Mouse (Mus musculus): ENCODE measurements at regions not wholly inside any gene's neighbourhood (a gene's known extent, or its start where the extent isn't known, plus 50 kb on each side); places are given as distances from the start of the nearest gene placed in this dataset.

GRCm38 (mm10) chr10:8618676-8619075, 100.1 kb upstream of the Ust start:
- ATAC-seq (replicated peaks; ENCODE audit: insufficient number of reproducible peaks, low FRiP score, low TSS enrichment, low read depth) (no peak), DNase-seq (ENCODE audit: low spot score) (no peak)
- H3K9ac ChIP-seq (replicated peaks; ENCODE audit: low read length) = no peak overlapping the region
- no peak overlapping the region for H3K4me3 ChIP-seq (ENCODE audit: low read depth, low read length)
- H3K9me3 ChIP-seq (replicated peaks; ENCODE audit: control insufficient read depth, low read length) = no peaks in the 10 kb centered on the region
- H3K27ac ChIP-seq (replicated peaks; ENCODE audit: low read depth, low read length) = no peak overlapping the region
- 83% methylated on average over 1 of the region's 1 CpGs for WGBS
- no peak overlapping the region for H3K4me2 ChIP-seq (ENCODE audit: low read depth, low read length)
- no peaks in the 10 kb centered on the region for H3K36me3 ChIP-seq (replicated peaks; ENCODE audit: control insufficient read depth, insufficient read depth, low read depth, low read length)
- H3K27me3 ChIP-seq (ENCODE audit: control insufficient read depth, insufficient read depth, low read length) = no peaks in the 10 kb centered on the region
- H3K4me1 ChIP-seq (ENCODE audit: control insufficient read depth, insufficient read depth, low read length) = no peaks in the 10 kb centered on the region

- Histone ChIP-seq H3K27me3 (ENCODE audit: control insufficient read depth, insufficient read depth, low read length) (no peaks in the 10 kb centered on the region), H3K4me3 (ENCODE audit: low read depth, low read length) (no peak overlapping the region), H3K4me1 (ENCODE audit: control insufficient read depth, insufficient read depth, low read length) (no peaks in the 10 kb centered on the region), H3K4me2 (ENCODE audit: low read depth, low read length) (no peak overlapping the region), H3K9me3 (replicated peaks; ENCODE audit: control insufficient read depth, low read length) (no peaks in the 10 kb centered on the region), H3K9ac (replicated peaks; ENCODE audit: low read length) (no peak overlapping the region), H3K36me3 (replicated peaks; ENCODE audit: control insufficient read depth, insufficient read depth, low read depth, low read length) (no peaks in the 10 kb centered on the region), H3K27ac (replicated peaks; ENCODE audit: low read depth, low read length) (no peak overlapping the region)
- ATAC-seq (replicated peaks; ENCODE audit: insufficient number of reproducible peaks, low FRiP score, low TSS enrichment, low read depth) (no peak), DNase-seq (ENCODE audit: low spot score) (no peak)
- WGBS = 67% methylated on average over 4 of the region's 4 CpGs
Measured at GRCm38 (mm10) chr10:8615452-8616025, 96.9 kb upstream of the Ust start.

GRCm38 (mm10) chr10:8589871-8590533, 71.4 kb upstream of the Ust start:
- DNase-seq (ENCODE audit: low spot score) = no peak
- no peaks in the 10 kb centered on the region for H3K9me3 ChIP-seq (replicated peaks; ENCODE audit: control insufficient read depth, low read length)
- H3K4me3 ChIP-seq (ENCODE audit: low read depth, low read length) = no peak overlapping the region
- H3K4me2 ChIP-seq (ENCODE audit: low read depth, low read length) = no peak overlapping the region
- H3K4me1 ChIP-seq (ENCODE audit: control insufficient read depth, insufficient read depth, low read length) = no peaks in the 10 kb centered on the region
- no peak; the same call in 1 of the 2 replicates for ATAC-seq (replicated peaks; ENCODE audit: insufficient number of reproducible peaks, low FRiP score, low TSS enrichment, low read depth)
- H3K27ac ChIP-seq (replicated peaks; ENCODE audit: low read depth, low read length) = no peak overlapping the region
- WGBS = 83% methylated on average over 5 of the region's 5 CpGs
- no peaks in the 10 kb centered on the region for H3K36me3 ChIP-seq (replicated peaks; ENCODE audit: control insufficient read depth, insufficient read depth, low read depth, low read length)
- no peaks in the 10 kb centered on the region for H3K27me3 ChIP-seq (ENCODE audit: control insufficient read depth, insufficient read depth, low read length)
- no peak overlapping the region for H3K9ac ChIP-seq (replicated peaks; ENCODE audit: low read length)

DNA sequence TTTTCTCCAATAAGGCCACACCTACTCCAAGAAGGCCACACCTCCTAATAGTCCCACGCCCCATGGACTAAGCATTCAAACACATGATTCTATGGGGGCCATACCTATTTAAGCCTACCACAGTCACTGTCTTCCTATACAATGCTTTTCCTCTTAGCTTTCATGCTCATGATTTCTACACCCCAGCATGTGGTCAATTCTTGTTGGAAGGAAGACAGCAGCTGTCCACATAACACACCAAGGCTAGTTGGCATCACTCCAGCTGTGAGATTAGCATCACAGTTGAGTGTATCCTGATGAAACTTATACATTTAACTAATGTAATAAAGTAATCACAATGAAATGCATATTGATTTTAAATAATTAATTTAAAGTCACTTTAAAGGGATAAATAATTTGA, 70.5 kb upstream of the Ust start:
- ATAC-seq (replicated peaks; ENCODE audit: insufficient number of reproducible peaks, low FRiP score, low TSS enrichment, low read depth) = no peak
- no peak overlapping the region for H3K27ac ChIP-seq (replicated peaks; ENCODE audit: low read depth, low read length)
- no peaks in the 10 kb centered on the region for H3K4me1 ChIP-seq (ENCODE audit: control insufficient read depth, insufficient read depth, low read length)
- no peak overlapping the region for H3K9ac ChIP-seq (replicated peaks; ENCODE audit: low read length)
- H3K4me3 ChIP-seq (ENCODE audit: low read depth, low read length) = no peak overlapping the region
- DNase-seq (ENCODE audit: low spot score) = no peak
- H3K27me3 ChIP-seq (ENCODE audit: control insufficient read depth, insufficient read depth, low read length) = no peaks in the 10 kb centered on the region
- no peaks in the 10 kb centered on the region for H3K9me3 ChIP-seq (replicated peaks; ENCODE audit: control insufficient read depth, low read length)
- 86% methylated on average over 1 of the region's 1 CpGs for WGBS
- H3K36me3 ChIP-seq (replicated peaks; ENCODE audit: control insufficient read depth, insufficient read depth, low read depth, low read length) = no peaks in the 10 kb centered on the region
- no peak overlapping the region for H3K4me2 ChIP-seq (ENCODE audit: low read depth, low read length)

GRCm38 (mm10) chr10:8584389-8584908, 65.8 kb upstream of the Ust start:
- no peaks in the 10 kb centered on the region for H3K9me3 ChIP-seq (replicated peaks; ENCODE audit: control insufficient read depth, low read length)
- ATAC-seq (replicated peaks; ENCODE audit: insufficient number of reproducible peaks, low FRiP score, low TSS enrichment, low read depth) (no peak), DNase-seq (ENCODE audit: low spot score) (no peak)
- no peaks in the 10 kb centered on the region for H3K27me3 ChIP-seq (ENCODE audit: control insufficient read depth, insufficient read depth, low read length)
- no peaks in the 10 kb centered on the region for H3K36me3 ChIP-seq (replicated peaks; ENCODE audit: control insufficient read depth, insufficient read depth, low read depth, low read length)
- 79% methylated on average over 3 of the region's 3 CpGs for WGBS
- no peak overlapping the region for H3K4me3 ChIP-seq (ENCODE audit: low read depth, low read length)
- H3K4me1 ChIP-seq (ENCODE audit: control insufficient read depth, insufficient read depth, low read length) = no peaks in the 10 kb centered on the region
- H3K27ac ChIP-seq (replicated peaks; ENCODE audit: low read depth, low read length) = no peak overlapping the region
- no peak overlapping the region for H3K4me2 ChIP-seq (ENCODE audit: low read depth, low read length)
- no peak overlapping the region for H3K9ac ChIP-seq (replicated peaks; ENCODE audit: low read length)

DNA sequence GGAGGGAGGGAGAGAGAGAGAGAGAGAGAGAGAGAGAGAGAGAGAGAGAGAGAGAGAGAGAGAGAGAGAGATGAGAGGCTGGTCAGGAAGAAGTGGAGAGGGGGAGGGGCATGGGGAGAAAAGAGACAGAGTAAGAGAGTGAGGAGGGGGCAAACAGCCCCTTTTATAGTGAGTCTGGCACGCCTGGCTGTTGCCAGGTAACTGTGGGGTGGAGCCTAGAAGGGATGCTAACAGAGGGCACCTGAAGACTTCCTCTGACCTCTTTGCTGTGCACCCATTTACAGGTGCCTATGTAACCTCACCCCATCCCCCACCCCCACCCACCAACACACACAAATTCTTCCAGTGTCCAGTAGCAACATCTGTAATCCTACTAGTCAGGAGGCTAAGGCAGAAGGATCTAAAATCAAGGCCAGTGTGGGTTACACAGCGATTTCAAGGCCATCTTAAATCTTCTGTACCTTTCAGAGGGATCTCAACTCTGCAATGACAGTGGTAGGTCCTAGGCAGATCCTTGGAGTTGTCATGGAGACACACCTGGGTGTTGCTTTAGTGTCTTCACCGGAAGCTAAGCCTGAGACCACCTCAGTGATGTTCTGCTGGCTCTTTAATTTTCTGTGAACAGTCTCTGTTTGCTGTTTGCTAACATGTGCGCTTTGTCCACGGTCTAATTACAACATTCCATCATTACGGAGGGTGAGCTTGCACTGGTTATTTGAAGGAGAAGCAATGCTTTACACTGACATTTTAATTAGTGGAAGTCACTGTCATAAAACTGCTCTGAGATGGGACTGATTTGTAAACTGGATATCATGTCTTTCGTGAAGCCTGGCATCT, 65.1 kb upstream of the Ust start:
- H3K27me3 ChIP-seq (ENCODE audit: control insufficient read depth, insufficient read depth, low read length) = no peaks in the 10 kb centered on the region
- ATAC-seq (replicated peaks; ENCODE audit: insufficient number of reproducible peaks, low FRiP score, low TSS enrichment, low read depth) = no peak
- WGBS = 71% methylated on average over 7 of the region's 7 CpGs

GRCm38 (mm10) chr10:8580298-8580697, 61.7 kb upstream of the Ust start:
- Histone ChIP-seq H3K36me3 (replicated peaks; ENCODE audit: control insufficient read depth, insufficient read depth, low read depth, low read length) (no peaks in the 10 kb centered on the region), H3K4me1 (ENCODE audit: control insufficient read depth, insufficient read depth, low read length) (no peaks in the 10 kb centered on the region), H3K27me3 (ENCODE audit: control insufficient read depth, insufficient read depth, low read length) (no peaks in the 10 kb centered on the region), H3K4me2 (ENCODE audit: low read depth, low read length) (no peak overlapping the region), H3K9ac (replicated peaks; ENCODE audit: low read length) (no peak overlapping the region), H3K4me3 (ENCODE audit: low read depth, low read length) (no peak overlapping the region), H3K9me3 (replicated peaks; ENCODE audit: control insufficient read depth, low read length) (no peaks in the 10 kb centered on the region), H3K27ac (replicated peaks; ENCODE audit: low read depth, low read length) (no peak overlapping the region)
- DNase-seq (ENCODE audit: low spot score) (no peak), ATAC-seq (replicated peaks; ENCODE audit: insufficient number of reproducible peaks, low FRiP score, low TSS enrichment, low read depth) (no peak)
- WGBS = 91% methylated on average over 2 of the region's 2 CpGs

More for the DNA sequence above, 65.1 kb upstream of the Ust start:
- Histone ChIP-seq H3K9me3 (replicated peaks; ENCODE audit: control insufficient read depth, low read length) (no peaks in the 10 kb centered on the region), H3K4me1 (ENCODE audit: control insufficient read depth, insufficient read depth, low read length) (no peaks in the 10 kb centered on the region), H3K36me3 (replicated peaks; ENCODE audit: control insufficient read depth, insufficient read depth, low read depth, low read length) (no peaks in the 10 kb centered on the region), H3K9ac (replicated peaks; ENCODE audit: low read length) (no peak overlapping the region), H3K4me2 (ENCODE audit: low read depth, low read length) (no peak overlapping the region), H3K4me3 (ENCODE audit: low read depth, low read length) (no peak overlapping the region), H3K27ac (replicated peaks; ENCODE audit: low read depth, low read length) (no peak overlapping the region)
- no peak for DNase-seq (ENCODE audit: low spot score)
